Mouse (Mus musculus) kidney, adult 2 months (tissue): ENCODE results near the gene Upk3b. TPM values are rescaled to one million over a fixed set of nuclear protein-coding genes. Genes with fewer than 3 reads are reported as not detected.
A peak's percentile ranks its signal among the peaks of the same experiment; 100 is the strongest.
"Not testable (repeated sequence)": the region's sequence is repeated elsewhere in the genome, so short reads cannot be mapped to it uniquely, and the experiment has no call there.

Experiments used
- DNase-seq: peaks from one replicate; pipeline ENCODE4 v3.0.0; 2021
- H3K27ac ChIP-seq: fragments of 200-500 bp; 2 replicates; pipeline ENCODE4 v1.5.1; 2012; ENCODE audit warnings: low read depth, low read length, control low read depth, inconsistent platforms; ENCODE audit not compliant: insufficient read depth
- H3K27me3 ChIP-seq: fragments of 200-500 bp; replicated peaks from 2 replicates; pipeline ENCODE4 v1.6.1; 2012; ENCODE audit warnings: mild to moderate bottlenecking, moderate library complexity, low read length, inconsistent platforms; ENCODE audit not compliant: control insufficient read depth, insufficient read depth
- H3K36me3 ChIP-seq: fragments of 200-500 bp; 2 replicates; pipeline ENCODE4 v1.6.1; 2012; ENCODE audit warnings: mild to moderate bottlenecking, moderate library complexity, low read length, inconsistent platforms; ENCODE audit not compliant: control insufficient read depth, insufficient read depth
- H3K4me1 ChIP-seq: fragments of 200-500 bp; 2 replicates; pipeline ENCODE4 v1.6.1; 2011; ENCODE audit warnings: low read length; ENCODE audit not compliant: control insufficient read depth, insufficient read depth
- H3K4me3 ChIP-seq: fragments of 200-500 bp; 2 replicates; pipeline ENCODE4 v1.5.1; 2011; ENCODE audit warnings: mild to moderate bottlenecking, low read depth, low read length, control low read depth; ENCODE audit not compliant: insufficient read depth
- CTCF ChIP-seq: fragments of 200-500 bp; conservative IDR thresholded peaks from 2 replicates; pipeline ENCODE4 v1.5.1; 2011; ENCODE audit warnings: low read depth, mild to moderate bottlenecking, control low read depth, low read length, moderate library complexity, mixed read lengths; ENCODE audit not compliant: insufficient read depth, insufficient read length
- POLR2A ChIP-seq: fragments of 200-500 bp; IDR thresholded peaks from one replicate; pipeline ENCODE4 v1.6.1; 2011; ENCODE audit warnings: low read depth, low read length, control low read depth
- WGBS: fragments of 180-500 bp; shearing (Covaris S2); methylation state at CpG from one replicate; pipeline ENCODE4 v1.1.7; 2018; 5-methylcytosine and 5-hydroxymethylcytosine counted together
- polyA plus RNA-seq: library from polyadenylated mRNA; depleted of rRNA; stranded (reverse); fragments of >200 nt; gene quantifications from 2 replicates; pipeline ENCODE4 v1.2.3, GENCODE M21; 2012

Gene Upk3b
- polyA plus RNA-seq, 1 experiment, result 7.7 TPM

DNA sequence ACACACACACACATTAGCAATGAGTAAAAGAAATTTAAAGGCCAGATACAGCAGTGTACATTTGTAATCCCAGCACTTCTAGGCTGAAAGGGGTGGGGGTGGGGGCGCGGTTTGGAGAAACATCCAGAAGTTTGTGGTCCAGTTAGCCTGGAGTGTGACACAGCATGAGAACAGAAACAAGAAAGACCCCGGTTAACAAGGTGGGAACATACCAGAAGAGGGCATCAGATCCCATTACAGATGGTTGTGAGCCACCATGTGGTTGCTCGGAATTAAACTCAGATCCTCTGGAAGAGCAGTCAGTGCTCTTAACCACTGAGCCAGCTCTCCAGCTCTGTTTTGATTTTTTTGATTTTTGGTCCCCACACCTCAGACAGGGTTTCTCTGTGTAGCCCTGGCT is 17.8 kb downstream of the Upk3b start:
- Histone ChIP-seq H3K36me3 (no peaks in the 10 kb centered on the region), H3K4me1 (peaks cover 3% of the 10 kb centered on the region; the same call in 1 of the 2 replicates), H3K4me3 (no peak overlapping the region), H3K27me3 (no peaks in the 10 kb centered on the region), H3K27ac (no peak overlapping the region)
- WGBS, result 57% methylated on average over 4 of the region's 4 CpGs
- TF ChIP-seq POLR2A (no peak), CTCF (no peak)
- DNase-seq, result no peak

DNA sequence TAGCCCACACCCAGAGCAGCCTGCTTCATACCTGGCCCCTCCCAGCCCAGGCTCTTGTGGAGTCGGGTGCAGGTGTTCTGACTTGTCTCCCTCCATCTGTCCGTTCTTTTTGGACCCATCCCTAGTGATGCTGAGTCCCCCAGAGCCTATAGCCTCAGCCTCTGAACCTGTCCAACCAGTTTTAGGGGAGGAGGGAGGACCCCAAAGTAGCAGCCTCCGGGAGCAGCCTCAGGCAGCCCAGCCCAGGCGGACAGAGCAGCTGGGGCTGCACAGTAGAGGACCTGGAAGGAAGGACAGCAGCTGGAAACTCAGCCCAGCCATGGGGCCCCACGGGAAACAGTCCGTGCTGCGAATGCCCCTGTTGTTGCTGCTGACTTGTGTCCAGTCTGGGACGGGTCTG is 18.8 kb downstream of the Upk3b start:
- H3K4me1 ChIP-seq, result no peaks in the 10 kb centered on the region
- WGBS, result 34% methylated on average over 8 of the region's 8 CpGs
- no peak for TF ChIP-seq CTCF
- no peak for TF ChIP-seq POLR2A

DNA sequence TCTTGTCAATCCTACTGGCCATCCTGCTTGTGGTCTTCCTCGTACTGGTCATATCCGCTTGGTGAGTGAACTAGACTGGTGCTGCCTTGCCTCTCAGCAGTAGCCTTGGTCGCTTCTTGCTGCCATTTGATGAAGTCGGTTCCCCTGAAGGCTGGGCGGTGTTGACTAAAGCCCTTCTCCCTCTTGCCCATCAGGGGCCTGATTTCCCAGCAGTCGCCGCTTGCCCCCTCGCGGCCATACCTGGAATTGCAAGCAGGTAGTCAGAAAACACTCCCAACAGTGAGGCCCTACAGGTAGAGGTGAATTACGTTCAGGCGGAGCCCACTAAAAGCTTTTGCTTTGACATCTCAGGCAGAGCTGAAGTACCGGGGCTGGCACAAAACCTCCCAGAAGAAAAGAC is 23.3 kb downstream of the Upk3b start:
- Histone ChIP-seq H3K27ac (no peak overlapping the region), H3K36me3 (no peaks in the 10 kb centered on the region), H3K4me3 (no peak overlapping the region), H3K27me3 (no peaks in the 10 kb centered on the region), H3K4me1 (no peaks in the 10 kb centered on the region)
- 10% methylated on average over 12 of the region's 12 CpGs for WGBS
- peak; percentile 86 for TF ChIP-seq CTCF
- no peak for TF ChIP-seq POLR2A
- DNase-seq, result peak; percentile 81

More for the DNA sequence above, 18.8 kb downstream of the Upk3b start:
- Histone ChIP-seq H3K27me3 (no peaks in the 10 kb centered on the region), H3K4me3 (no peak overlapping the region), H3K36me3 (no peaks in the 10 kb centered on the region), H3K27ac (no peak overlapping the region)
- DNase-seq, result no peak

- TF ChIP-seq CTCF (no peak), POLR2A (no peak)
- Histone ChIP-seq H3K4me1 (no peaks in the 10 kb centered on the region), H3K36me3 (no peaks in the 10 kb centered on the region), H3K27ac (no peak overlapping the region), H3K4me3 (no peak overlapping the region), H3K27me3 (no peaks in the 10 kb centered on the region)
- 88% methylated on average over 10 of the region's 10 CpGs for WGBS
- no peak for DNase-seq
These were observed 25.6 kb downstream of the Upk3b start for GRCm38 (mm10) chr5:136063920-136064319.

DNA sequence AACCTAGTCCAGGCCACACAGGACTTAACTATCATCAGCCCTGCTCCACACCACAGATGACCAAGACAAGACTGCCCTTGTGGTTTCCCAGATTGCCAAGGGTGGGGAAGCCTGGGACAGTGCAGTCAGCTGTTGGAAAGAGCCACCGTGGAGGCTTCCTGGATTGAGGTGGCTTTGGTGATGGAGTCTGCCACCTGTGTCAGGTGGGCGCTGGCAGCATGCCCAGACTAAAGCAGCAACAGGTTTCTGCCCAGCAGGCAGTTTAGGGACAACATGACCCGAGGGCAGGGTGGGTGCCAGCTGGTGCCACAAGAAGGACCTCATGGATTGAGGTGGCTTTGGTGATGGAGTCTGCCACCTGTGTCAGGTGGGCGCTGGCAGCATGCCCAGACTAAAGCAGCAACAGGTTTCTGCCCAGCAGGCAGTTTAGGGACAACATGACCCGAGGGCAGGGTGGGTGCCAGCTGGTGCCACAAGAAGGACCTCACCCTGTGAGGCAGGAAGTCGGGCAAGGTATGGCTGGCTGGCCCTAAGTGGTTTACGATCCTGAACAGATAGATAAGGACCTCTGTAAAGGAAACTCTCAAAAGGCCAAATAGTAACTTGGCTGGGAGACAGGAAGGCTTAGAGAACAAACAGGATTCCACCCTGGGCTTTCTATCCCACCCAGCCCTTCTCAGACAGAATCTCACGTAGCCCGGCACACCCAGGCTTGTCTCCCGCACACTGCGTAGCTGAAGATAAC is 28.3 kb downstream of the Upk3b start:
- not testable (repeated sequence) for DNase-seq, H3K4me3 ChIP-seq, H3K4me1 ChIP-seq, H3K27me3 ChIP-seq, H3K27ac ChIP-seq, H3K36me3 ChIP-seq
- 56% methylated on average over 11 of the region's 11 CpGs for WGBS

DNA sequence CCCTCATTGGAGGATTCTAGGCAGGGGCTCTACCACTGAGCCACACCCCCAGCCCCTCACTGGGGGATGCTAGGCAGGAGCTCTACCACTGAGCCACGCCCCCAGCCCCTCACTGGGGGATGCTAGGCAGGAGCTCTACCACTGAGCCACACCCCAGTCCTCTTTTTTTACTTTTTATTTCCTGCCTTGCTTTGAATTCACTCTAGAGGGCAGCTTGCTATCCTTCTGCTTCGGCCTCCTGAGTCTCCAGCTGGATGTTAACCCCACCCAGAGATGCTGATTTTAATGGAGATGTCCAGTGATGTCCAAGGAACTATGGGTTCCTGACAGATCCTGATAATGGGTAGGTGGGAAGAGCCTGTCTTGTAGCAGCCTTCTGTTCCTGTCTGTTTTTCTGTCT is 31.1 kb downstream of the Upk3b start:
- no peak for DNase-seq
- H3K4me1 ChIP-seq, result no peaks in the 10 kb centered on the region
- H3K36me3 ChIP-seq, result no peaks in the 10 kb centered on the region
- no peak overlapping the region for H3K27ac ChIP-seq
- TF ChIP-seq POLR2A, result no peak
- no peak for TF ChIP-seq CTCF
- no peaks in the 10 kb centered on the region for H3K27me3 ChIP-seq
- 62% methylated on average over 2 of the region's 2 CpGs for WGBS
- H3K4me3 ChIP-seq, result no peak overlapping the region

- WGBS, result 46% methylated on average over 6 of the region's 6 CpGs
- Histone ChIP-seq H3K4me1 (peaks cover 3% of the 10 kb centered on the region; the same call in 1 of the 2 replicates), H3K27ac (no peak overlapping the region), H3K4me3 (no peak overlapping the region), H3K27me3 (no peaks in the 10 kb centered on the region), H3K36me3 (no peaks in the 10 kb centered on the region)
- TF ChIP-seq POLR2A (no peak), CTCF (no peak)
- no peak for DNase-seq
These were observed 34.8 kb downstream of the Upk3b start for GRCm38 (mm10) chr5:136073051-136073450.
